Mouse (Mus musculus): Measurements from ENCODE around the gene Tnc. TPM values are rescaled to one million over a fixed set of nuclear protein-coding genes. Genes with fewer than 3 reads are reported as not detected.

The Tnc gene
- polyA plus RNA-seq (2016; fragmentation: Nextera tagmentation; extraction: Ambion mirVana): 5.0 and 10.2 TPM in 2 replicates

GRCm38 (mm10) chr4:64046831-64047493 is at the start of gene Tnc:
Gene Tnc, minus strand, starts transcription at chr4:64047015.
- under 1% methylated on average over 26 of the region's 26 CpGs for WGBS
- peak within 1 kb of the TSS; percentile 27; the same call in 1 of the 2 replicates for H3K27ac ChIP-seq
- peak; percentile 55 for DNase-seq (ENCODE audit: low spot score)
- no peaks in the 10 kb centered on the region for H3K9me3 ChIP-seq (replicated peaks)
- H3K4me3 ChIP-seq: peak within 1 kb of the TSS; percentile 47
- H3K36me3 ChIP-seq: no peaks in the 10 kb centered on the region
- H3K27me3 ChIP-seq (ENCODE audit: low read depth, poor library complexity, severe bottlenecking): peaks cover 35% of the 10 kb centered on the region
- peaks cover 24% of the 10 kb centered on the region; the same call in 1 of the 2 replicates for H3K4me1 ChIP-seq

- Histone ChIP-seq H3K27me3 (ENCODE audit: low read depth, poor library complexity, severe bottlenecking) (no peaks in the 10 kb centered on the region), H3K9me3 (replicated peaks) (no peaks in the 10 kb centered on the region), H3K4me1 (no peaks in the 10 kb centered on the region), H3K4me3 (no peak overlapping the region), H3K27ac (no peak overlapping the region), H3K36me3 (no peaks in the 10 kb centered on the region)
- WGBS: 86% methylated on average over 5 of the region's 5 CpGs
- DNase-seq (ENCODE audit: low spot score): no peak
Observed at GRCm38 (mm10) chr4:64094221-64094620, 47.4 kb upstream of the Tnc start.

GRCm38 (mm10) chr4:64092857-64093256 is 46.0 kb upstream of the Tnc start:
- Histone ChIP-seq H3K4me1 (no peaks in the 10 kb centered on the region), H3K27ac (no peak overlapping the region), H3K4me3 (no peak overlapping the region), H3K27me3 (ENCODE audit: low read depth, poor library complexity, severe bottlenecking) (no peaks in the 10 kb centered on the region), H3K9me3 (replicated peaks) (no peaks in the 10 kb centered on the region), H3K36me3 (no peaks in the 10 kb centered on the region)
- DNase-seq (ENCODE audit: low spot score): no peak
- 84% methylated on average over 1 of the region's 1 CpGs for WGBS

DNA sequence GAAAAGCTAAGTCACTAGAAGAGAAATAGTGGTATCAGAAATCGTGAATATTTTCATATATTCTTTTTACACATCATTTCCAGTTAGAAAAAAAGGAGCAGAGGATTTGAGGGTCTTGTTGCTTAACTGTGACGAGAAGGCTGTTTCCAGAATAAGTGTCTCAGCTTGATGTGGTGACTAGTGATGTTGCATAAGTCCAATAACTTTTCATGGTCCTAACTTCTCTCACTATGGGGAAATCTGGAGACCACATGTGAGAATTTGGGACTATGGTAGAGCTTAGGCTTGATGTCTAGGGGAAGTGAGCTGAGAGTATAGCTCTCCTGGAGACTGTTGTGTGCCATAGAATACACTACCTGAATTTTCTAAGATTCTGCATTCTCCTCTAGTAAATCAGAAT is 42.6 kb upstream of the Tnc start:
- 76% methylated on average over 2 of the region's 2 CpGs for WGBS
- H3K4me3 ChIP-seq: no peak overlapping the region

DNA sequence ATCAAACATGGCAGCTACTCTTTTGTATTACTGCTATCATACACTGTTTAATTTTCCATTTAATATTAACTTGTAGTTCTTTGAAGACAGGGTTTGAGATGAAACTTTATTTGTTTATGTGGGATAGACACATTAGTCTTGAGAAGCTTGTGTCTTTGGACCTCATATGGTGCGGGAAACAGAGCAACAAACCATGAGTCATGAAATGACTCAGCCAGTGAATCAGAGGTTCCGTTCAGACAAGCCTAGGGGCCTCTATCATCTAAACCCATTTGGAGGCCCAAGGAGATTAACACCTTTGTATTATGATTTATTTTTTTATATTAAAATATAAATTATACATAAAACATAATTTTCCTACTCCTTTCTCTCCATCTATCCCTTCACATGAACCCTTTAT is 40.9 kb upstream of the Tnc start:
- Histone ChIP-seq H3K4me1 (no peaks in the 10 kb centered on the region), H3K27ac (no peak overlapping the region), H3K9me3 (replicated peaks) (no peaks in the 10 kb centered on the region), H3K4me3 (no peak overlapping the region), H3K36me3 (no peaks in the 10 kb centered on the region), H3K27me3 (ENCODE audit: low read depth, poor library complexity, severe bottlenecking) (no peaks in the 10 kb centered on the region)
- no peak for DNase-seq (ENCODE audit: low spot score)
- WGBS: 93% methylated on average over 2 of the region's 2 CpGs

More for the DNA sequence above, 42.6 kb upstream of the Tnc start:
- no peak overlapping the region for H3K27ac ChIP-seq
- no peaks in the 10 kb centered on the region for H3K4me1 ChIP-seq
- no peaks in the 10 kb centered on the region for H3K27me3 ChIP-seq (ENCODE audit: low read depth, poor library complexity, severe bottlenecking)
- no peaks in the 10 kb centered on the region for H3K36me3 ChIP-seq
- H3K9me3 ChIP-seq (replicated peaks): no peaks in the 10 kb centered on the region
- no peak for DNase-seq (ENCODE audit: low spot score)

GRCm38 (mm10) chr4:64085993-64086567 is 39.3 kb upstream of the Tnc start:
- no peak for DNase-seq (ENCODE audit: low spot score)
- Histone ChIP-seq H3K4me3 (no peak overlapping the region), H3K4me1 (no peaks in the 10 kb centered on the region), H3K27ac (no peak overlapping the region), H3K27me3 (ENCODE audit: low read depth, poor library complexity, severe bottlenecking) (no peaks in the 10 kb centered on the region), H3K36me3 (no peaks in the 10 kb centered on the region), H3K9me3 (replicated peaks) (no peaks in the 10 kb centered on the region)
- WGBS: 92% methylated on average over 1 of the region's 1 CpGs

DNA sequence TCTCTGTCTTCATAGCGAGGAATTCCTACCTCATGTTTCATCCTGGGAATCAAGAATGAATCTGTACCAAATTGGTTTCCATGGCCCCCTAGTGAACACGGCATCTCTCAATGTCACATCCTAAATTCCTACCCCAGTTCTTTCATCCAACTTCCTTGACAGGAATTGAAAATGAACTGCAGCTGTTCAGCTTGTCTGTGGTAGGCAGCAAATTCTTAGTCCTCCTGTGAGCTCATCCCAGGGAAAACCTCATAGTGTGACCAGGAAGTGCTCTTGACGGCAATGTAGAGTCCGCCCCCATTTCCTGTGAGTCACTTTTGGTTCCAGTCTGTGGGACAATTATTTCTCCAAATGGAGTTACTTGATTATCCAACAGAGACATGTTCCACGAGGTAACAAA is 37.0 kb upstream of the Tnc start:
- 62% methylated on average over 5 of the region's 5 CpGs for whole genome bisulfite sequencing
- Histone ChIP-seq H3K27me3 (ENCODE audit: low read depth, poor library complexity, severe bottlenecking) (no peaks in the 10 kb centered on the region), H3K4me3 (no peak overlapping the region), H3K9me3 (replicated peaks) (no peaks in the 10 kb centered on the region), H3K36me3 (no peaks in the 10 kb centered on the region), H3K4me1 (no peaks in the 10 kb centered on the region), H3K27ac (no peak overlapping the region)
- no peak for DNase-seq (ENCODE audit: low spot score)

DNA sequence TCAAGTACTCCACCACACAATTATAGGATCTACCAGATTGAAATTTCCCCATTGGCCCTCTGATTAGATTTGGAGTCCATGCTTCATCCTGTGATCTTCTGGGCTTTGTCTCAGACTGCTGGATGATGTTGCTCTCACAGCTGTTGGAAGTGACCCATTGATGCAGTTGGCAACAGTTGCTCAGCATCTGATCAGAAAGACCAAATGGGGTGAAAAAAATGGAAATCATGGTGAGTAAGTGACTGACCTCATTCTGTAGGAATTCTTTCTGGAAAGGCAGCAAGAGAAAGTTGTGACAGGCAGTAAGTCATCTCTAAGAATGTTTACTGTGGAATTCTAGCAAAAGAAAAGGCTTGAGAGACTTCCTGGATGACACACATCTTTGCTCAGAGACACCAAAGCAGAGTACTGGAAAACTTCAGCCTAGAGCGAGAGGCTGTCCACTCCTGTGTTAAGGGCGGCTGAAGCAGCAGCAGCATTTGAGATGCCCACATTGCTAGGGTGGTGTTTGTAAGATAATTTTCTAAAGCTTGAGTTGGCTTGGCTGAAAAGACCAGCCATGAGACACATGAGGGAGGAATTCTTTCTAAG is 31.3 kb upstream of the Tnc start:
- no peak for DNase-seq (ENCODE audit: low spot score)
- 94% methylated on average over 2 of the region's 2 CpGs for WGBS
- H3K9me3 ChIP-seq (replicated peaks): no peaks in the 10 kb centered on the region
- H3K4me1 ChIP-seq: no peaks in the 10 kb centered on the region
- H3K36me3 ChIP-seq: no peaks in the 10 kb centered on the region
- H3K27me3 ChIP-seq (ENCODE audit: low read depth, poor library complexity, severe bottlenecking): no peaks in the 10 kb centered on the region
- no peak overlapping the region for H3K27ac ChIP-seq
- no peak overlapping the region for H3K4me3 ChIP-seq

- DNase-seq (ENCODE audit: low spot score): no peak
- no peaks in the 10 kb centered on the region for H3K27me3 ChIP-seq (ENCODE audit: low read depth, poor library complexity, severe bottlenecking)
- no peak overlapping the region for H3K27ac ChIP-seq
- no peak overlapping the region for H3K4me3 ChIP-seq
- H3K9me3 ChIP-seq (replicated peaks): no peaks in the 10 kb centered on the region
- H3K36me3 ChIP-seq: no peaks in the 10 kb centered on the region
- H3K4me1 ChIP-seq: no peaks in the 10 kb centered on the region
- 89% methylated on average over 6 of the region's 6 CpGs for WGBS
Observed at GRCm38 (mm10) chr4:64076349-64077025, 29.7 kb upstream of the Tnc start.

GRCm38 (mm10) chr4:64074725-64075124 is 27.9 kb upstream of the Tnc start:
- no peak for DNase-seq (ENCODE audit: low spot score)
- H3K9me3 ChIP-seq (replicated peaks): no peaks in the 10 kb centered on the region

DNA sequence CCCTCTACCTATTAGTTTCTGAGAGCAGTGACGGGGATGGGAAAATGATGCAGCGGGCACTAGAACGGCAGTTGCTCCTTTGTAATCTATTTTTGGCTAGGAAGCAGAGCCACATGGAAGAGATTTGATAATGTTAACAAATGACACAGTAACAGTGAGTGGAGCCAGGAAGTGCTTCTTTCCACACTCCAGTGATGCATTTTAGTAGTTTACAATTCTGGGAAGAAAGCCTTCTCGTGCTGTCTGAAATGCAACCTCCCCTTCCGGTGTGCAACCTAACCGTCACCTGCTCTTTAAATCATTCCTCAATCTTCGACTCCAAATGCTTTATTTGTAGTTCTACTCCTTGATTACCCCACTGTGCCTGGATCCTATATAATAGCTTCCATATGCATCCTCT is 20.6 kb upstream of the Tnc start:
- 79% methylated on average over 7 of the region's 7 CpGs for WGBS
- Histone ChIP-seq H3K36me3 (no peaks in the 10 kb centered on the region), H3K27ac (no peak overlapping the region), H3K4me3 (no peak overlapping the region), H3K9me3 (replicated peaks) (no peaks in the 10 kb centered on the region), H3K27me3 (ENCODE audit: low read depth, poor library complexity, severe bottlenecking) (no peaks in the 10 kb centered on the region), H3K4me1 (peaks cover 11% of the 10 kb centered on the region)
- no peak for DNase-seq (ENCODE audit: low spot score)

More at GRCm38 (mm10) chr4:64074725-64075124, 27.9 kb upstream of the Tnc start:
- Histone ChIP-seq H3K27ac (no peak overlapping the region), H3K36me3 (no peaks in the 10 kb centered on the region), H3K4me1 (no peaks in the 10 kb centered on the region), H3K27me3 (ENCODE audit: low read depth, poor library complexity, severe bottlenecking) (no peaks in the 10 kb centered on the region), H3K4me3 (no peak overlapping the region)

- DNase-seq (ENCODE audit: low spot score): no peak
- WGBS: 42% methylated on average over 10 of the region's 10 CpGs
- Histone ChIP-seq H3K27me3 (ENCODE audit: low read depth, poor library complexity, severe bottlenecking) (no peaks in the 10 kb centered on the region), H3K4me1 (peaks cover 11% of the 10 kb centered on the region), H3K4me3 (no peak overlapping the region), H3K27ac (no peak overlapping the region), H3K36me3 (no peaks in the 10 kb centered on the region), H3K9me3 (replicated peaks) (no peaks in the 10 kb centered on the region)
Observed at GRCm38 (mm10) chr4:64065266-64065665, 18.5 kb upstream of the Tnc start.

DNA sequence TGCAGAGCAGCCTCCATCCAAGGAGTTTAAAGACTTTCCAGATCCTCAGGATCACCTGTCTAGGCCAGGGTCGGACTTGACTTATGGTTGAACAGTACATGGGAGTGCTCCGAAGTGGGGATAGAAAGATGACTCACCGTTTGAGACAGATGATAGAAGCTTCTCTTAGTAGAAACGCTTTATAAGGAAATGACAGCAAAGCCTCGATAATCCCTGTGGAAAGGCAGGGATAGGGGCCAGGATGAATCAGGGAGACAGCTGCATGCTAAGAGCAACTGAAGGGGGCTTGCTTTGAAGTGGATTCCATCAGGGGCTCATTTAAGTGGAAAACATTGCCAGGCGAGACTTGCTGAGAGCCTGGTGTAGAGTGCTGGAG is 12.0 kb upstream of the Tnc start:
- Histone ChIP-seq H3K4me3 (no peak overlapping the region), H3K27ac (no peak overlapping the region), H3K36me3 (no peaks in the 10 kb centered on the region), H3K4me1 (no peaks in the 10 kb centered on the region), H3K9me3 (replicated peaks) (no peaks in the 10 kb centered on the region), H3K27me3 (ENCODE audit: low read depth, poor library complexity, severe bottlenecking) (no peaks in the 10 kb centered on the region)
- DNase-seq (ENCODE audit: low spot score): no peak
- 66% methylated on average over 6 of the region's 6 CpGs for WGBS
